Mouse (Mus musculus): ENCODE measurements at regions not wholly inside any gene's neighbourhood (a gene's known extent, or its start where the extent isn't known, plus 50 kb on each side); places are given as distances from the start of the nearest gene placed in this dataset.

DNA sequence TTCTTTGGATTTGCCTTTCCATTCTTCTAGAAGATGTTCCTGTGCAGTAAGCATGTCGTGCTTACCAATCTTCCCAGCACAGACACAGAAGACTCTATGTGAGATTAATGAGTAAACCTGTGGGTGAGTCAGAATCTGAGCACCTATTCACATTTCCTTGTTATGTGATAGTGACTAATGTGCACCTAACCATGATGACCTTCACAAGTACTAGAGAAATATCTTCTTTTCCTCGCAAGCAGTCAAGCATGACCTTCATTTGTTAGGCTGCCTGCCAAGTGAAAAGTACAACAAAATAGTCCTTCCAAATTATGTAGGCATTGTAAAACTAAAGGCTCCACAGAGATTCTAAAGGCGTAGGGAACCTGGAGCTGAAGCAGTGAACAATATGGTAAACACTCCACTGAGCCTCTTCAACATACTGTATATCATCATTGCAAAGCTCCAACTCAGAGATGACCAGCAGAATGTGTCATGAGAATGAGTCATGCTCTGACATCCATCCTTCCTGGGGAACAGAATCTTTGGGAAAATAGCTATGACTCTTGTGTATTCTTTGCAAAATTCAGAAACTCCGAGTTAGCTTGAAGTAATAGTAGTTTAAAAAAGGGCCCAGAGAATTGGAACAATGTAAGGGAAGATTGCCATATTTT is 480.0 kb upstream of the Slit2 start:
- TF ChIP-seq CTCF (IDR thresholded peaks at IDR 0.05; ENCODE audit: extremely low read depth, insufficient read depth, low read length) (no peak), POLR2A (IDR thresholded peaks at IDR 0.05; ENCODE audit: extremely low read depth, insufficient read depth, low read length) (no peak)

All from cortical plate, adult 2 months (tissue).